Mouse (Mus musculus) effector memory CD4-positive, alpha-beta T cell, adult 5 months (primary cell): ENCODE results near the gene 2900092C05Rik. TPM values are rescaled to one million over a fixed set of nuclear protein-coding genes. Genes with fewer than 3 reads are reported as not detected.

ENCODE experiments used
- polyA plus RNA-seq: library from polyadenylated mRNA; unstranded; fragments of 100-300 nt; shearing (Covaris generic); gene quantifications from one replicate; pipeline ENCODE4 v1.2.1, GENCODE M21; 2017

2900092C05Rik gene
- not detected for polyA plus RNA-seq

GRCm38 (mm10) chr7:12512217-12512616 is at the start of gene 2900092C05Rik:
TSS of gene 2900092C05Rik (plus strand) at chr7:12512517.

GRCm38 (mm10) chr7:12478158-12479008 is 33.9 kb upstream of the 2900092C05Rik start, which contains the start of gene Zfp606:
TSS of gene Zfp606 (plus strand) at chr7:12478293.

Other genes with a start within 250 kb of the 2900092C05Rik start
- 0.04 TPM for gene Vmn1r81, start 244.2 kb upstream of the 2900092C05Rik start, polyA plus RNA-seq
- not detected for gene Vmn1r82, start 212.1 kb upstream of the 2900092C05Rik start, polyA plus RNA-seq
- gene Vmn1r83, start 183.0 kb upstream of the 2900092C05Rik start, polyA plus RNA-seq, result not detected
- not detected for gene Vmn1r84, start 143.2 kb upstream of the 2900092C05Rik start, polyA plus RNA-seq
- gene Zfp551, start 89.8 kb upstream of the 2900092C05Rik start, polyA plus RNA-seq, result 1.2 TPM
- gene Zfp606, start 34.2 kb upstream of the 2900092C05Rik start, polyA plus RNA-seq, result 2.1 TPM
- 0.05 TPM for gene Vmn2r53, start 96.3 kb downstream of the 2900092C05Rik start, polyA plus RNA-seq
- not detected for gene Vmn2r54, start 127.8 kb downstream of the 2900092C05Rik start, polyA plus RNA-seq
- not detected for gene Vmn2r55, start 172.5 kb downstream of the 2900092C05Rik start, polyA plus RNA-seq
- not detected for gene Vmn2r56, start 222.5 kb downstream of the 2900092C05Rik start, polyA plus RNA-seq